Comparison of ENCODE assay signal across 18 mouse cellular contexts in the genomic region with DNA sequence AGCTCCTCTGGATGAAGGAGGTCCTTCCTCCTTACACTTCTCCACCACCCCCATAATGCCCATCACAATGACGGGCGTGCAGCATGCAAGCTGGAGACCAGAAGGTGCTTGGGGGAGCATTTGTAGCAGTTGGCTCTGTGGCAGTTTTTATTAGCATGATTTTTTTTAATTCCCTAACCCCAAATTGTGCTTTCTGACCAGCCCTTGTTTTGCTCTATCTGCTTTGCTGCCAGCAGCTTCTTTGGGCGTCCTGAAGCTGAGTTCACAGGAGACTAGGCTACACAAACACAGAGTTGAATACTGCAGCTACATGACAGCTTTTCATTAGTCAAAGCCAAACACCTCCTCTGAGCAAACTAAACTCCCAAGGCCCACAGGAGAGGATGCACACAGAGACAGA.
DNase-seq lines count a peak whose midpoint lies in the region; ATAC-seq and TF ChIP-seq lines count a peak whose summit lies in the region.
"Had no signal": no experiment of that assay in that cellular context is flagged by ENCODE, and none has a peak within 500 bp of the region (broad histone marks: within the 10 kb centered on the region; RNA-seq: fewer than 3 reads in every experiment).

No protein-coding gene starts in this region.

- 91% methylated on average over 3 of the region's 3 CpGs for WGBS in forebrain, embryonic 16.5 days

- no peak overlapping the region for H3K9ac ChIP-seq in forebrain, embryonic 16.5 days (replicated peaks; ENCODE audit: low read depth, low read length)
- H3K9ac ChIP-seq: embryonic facial prominence, embryonic 12.5 days; forebrain, embryonic 13.5 days; forebrain, embryonic 15.5 days had no signal

- H3K27me3 ChIP-seq in forebrain, embryonic 16.5 days (replicated peaks; ENCODE audit: control insufficient read depth, insufficient read depth, low read length) = no peaks in the 10 kb centered on the region
- H3K27me3 ChIP-seq: embryonic facial prominence, embryonic 12.5 days; forebrain, embryonic 13.5 days; forebrain, embryonic 15.5 days had no signal

- H3K36me3 ChIP-seq in forebrain, embryonic 16.5 days (ENCODE audit: control insufficient read depth, insufficient read depth) = no peaks in the 10 kb centered on the region; the same call in 1 of the 2 replicates
- H3K36me3 ChIP-seq: embryonic facial prominence, embryonic 10.5 days; embryonic facial prominence, embryonic 12.5 days had no signal

- ATAC-seq in frontal cortex, adult (ENCODE audit: low TSS enrichment) = peak; percentile 28; the same call in 1 of the 2 replicates
- ATAC-seq in forebrain, embryonic 16.5 days = no peak
- ATAC-seq: forebrain, embryonic 13.5 days; forebrain, embryonic 15.5 days had no signal

- DNase-seq in frontal cortex, postnatal 14 days (ENCODE audit: low spot score in 2 of 2) = no peak
- no peak for DNase-seq in layer of hippocampus, adult 2 months (ENCODE audit: low spot score in 2 of 2)
- DNase-seq in layer of hippocampus, adult 9-10 months (ENCODE audit: low spot score) = no peak
- peak; percentile 37 to 60 for DNase-seq in layer of hippocampus, postnatal 14 days (ENCODE audit: low spot score in 2 of 2)
- no peak for DNase-seq in layer of hippocampus, adult 11-12 months (ENCODE audit: low spot score)
- DNase-seq in brain, adult 2 months (ENCODE audit: low read depth, low spot score) = peak; percentile 45
- DNase-seq: adrenal gland, adult 2 months; adrenal gland, postnatal 10 days; adrenal gland, postnatal 25 days; cerebellum, adult 11-12 months; cerebellum, adult 8-10 months; cerebellum, adult 9-11 months had no signal

- H3K4me2 ChIP-seq in forebrain, embryonic 16.5 days (ENCODE audit: low read length) = no peak overlapping the region
- H3K4me2 ChIP-seq: embryonic facial prominence, embryonic 12.5 days; forebrain, embryonic 13.5 days; forebrain, embryonic 15.5 days had no signal

- peak overlapping the region; percentile 84 for H3K27ac ChIP-seq in layer of hippocampus, adult 2 months
- H3K27ac ChIP-seq in forebrain, embryonic 16.5 days (ENCODE audit: low read length) = no peak overlapping the region
- H3K27ac ChIP-seq: embryonic facial prominence, embryonic 10.5 days; embryonic facial prominence, embryonic 12.5 days; forebrain, embryonic 13.5 days; forebrain, embryonic 15.5 days had no signal

- peaks cover 3% of the 10 kb centered on the region; the same call in 1 of the 2 replicates for H3K4me1 ChIP-seq in forebrain, embryonic 16.5 days (replicated peaks; ENCODE audit: control insufficient read depth, insufficient read depth, low read length)
- H3K4me1 ChIP-seq: embryonic facial prominence, embryonic 10.5 days; embryonic facial prominence, embryonic 12.5 days; forebrain, embryonic 13.5 days had no signal

- H3K4me3 ChIP-seq in layer of hippocampus, adult 2 months = no peak overlapping the region
- no peak overlapping the region for H3K4me3 ChIP-seq in forebrain, embryonic 16.5 days (replicated peaks; ENCODE audit: low read length)
- H3K4me3 ChIP-seq: embryonic facial prominence, embryonic 10.5 days; embryonic facial prominence, embryonic 12.5 days; forebrain, embryonic 13.5 days; forebrain, embryonic 15.5 days had no signal

- TF ChIP-seq CTCF in layer of hippocampus, adult 2 months (conservative IDR thresholded peaks at IDR 0.05) = no peak

- H3K9me3 ChIP-seq in forebrain, embryonic 16.5 days (ENCODE audit: control insufficient read depth, low read length) = no peaks in the 10 kb centered on the region
- H3K9me3 ChIP-seq: embryonic facial prominence, embryonic 10.5 days; embryonic facial prominence, embryonic 12.5 days; forebrain, embryonic 13.5 days; forebrain, embryonic 15.5 days had no signal

Comparison
In these comparisons a context has a peak if more than half of its experiments do, and no peak if none do; other contexts are left out.
1. DNase-seq: peak in layer of hippocampus, postnatal 14 days (2 of 2) and brain, adult 2 months (single experiment); none in frontal cortex, postnatal 14 days (0 of 2), layer of hippocampus, adult 2 months (0 of 2), layer of hippocampus, adult 9-10 months (single experiment) and layer of hippocampus, adult 11-12 months (single experiment).